Mouse (Mus musculus): Measurements from ENCODE around the gene Med25. TPM values are rescaled to one million over a fixed set of nuclear protein-coding genes. Genes with fewer than 3 reads are reported as not detected.

Med25 gene
- polyA plus RNA-seq, 1 experiment from 2014 or later: 118 TPM

GRCm38 (mm10) chr7:44838073-44838472, 54.4 kb downstream of the Med25 start:
- Histone ChIP-seq H3K9me3 (no peaks in the 10 kb centered on the region), H3K4me3 (no peak overlapping the region), H3K4me1 (peaks cover 15% of the 10 kb centered on the region), H3K9ac (no peak overlapping the region), H3K4me2 (replicated peaks) (no peak overlapping the region), H3K27ac (no peak overlapping the region), H3K36me3 (peaks cover 28% of the 10 kb centered on the region), H3K27me3 (peaks cover 48% of the 10 kb centered on the region)
- 87% methylated on average over 6 of the region's 6 CpGs for WGBS
- no peak for ATAC-seq (ENCODE audit: low FRiP score, low read depth)

DNA sequence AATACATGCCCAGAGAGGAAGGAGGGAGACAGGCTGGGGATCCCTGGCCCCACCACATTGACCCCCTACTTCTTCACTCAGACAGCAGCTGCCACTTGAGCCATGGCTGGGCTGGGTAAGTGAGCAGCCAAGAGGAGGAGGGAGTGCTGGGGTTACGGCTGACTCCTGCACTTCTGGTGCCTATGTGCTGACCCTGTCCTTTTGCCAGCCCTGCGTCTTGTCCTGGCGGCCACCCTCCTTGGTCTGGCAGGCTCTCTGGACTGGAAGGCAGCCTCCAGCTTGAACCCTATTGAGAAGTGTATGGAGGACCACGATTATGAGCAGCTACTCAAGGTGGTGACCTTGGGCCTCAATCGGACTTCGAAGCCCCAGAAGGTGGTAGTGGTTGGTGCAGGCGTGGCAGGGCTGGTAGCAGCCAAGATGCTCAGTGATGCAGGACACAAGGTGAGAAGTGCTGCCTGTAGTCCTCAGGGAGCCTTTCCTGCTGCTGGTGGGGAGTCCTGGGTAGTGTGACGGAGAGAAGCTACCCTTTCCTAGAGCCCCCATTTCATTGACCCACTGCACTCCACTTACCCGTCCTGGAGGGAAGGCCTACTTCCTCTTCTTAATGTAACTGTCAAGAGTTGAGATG, 56.0 kb downstream of the Med25 start:
- 83% methylated on average over 9 of the region's 9 CpGs for WGBS
- ATAC-seq (ENCODE audit: low FRiP score, low read depth): no peak

GRCm38 (mm10) chr7:44836016-44836404, 56.5 kb downstream of the Med25 start:
- Histone ChIP-seq H3K9ac (no peak overlapping the region), H3K36me3 (peaks cover 19% of the 10 kb centered on the region), H3K4me2 (replicated peaks) (no peak overlapping the region), H3K27me3 (peaks cover 33% of the 10 kb centered on the region), H3K4me1 (peaks cover 31% of the 10 kb centered on the region), H3K9me3 (no peaks in the 10 kb centered on the region), H3K27ac (no peak overlapping the region), H3K4me3 (no peak overlapping the region)
- WGBS: 45% methylated on average over 3 of the region's 3 CpGs
- ATAC-seq (ENCODE audit: low FRiP score, low read depth): no peak

More for the DNA sequence above, 56.0 kb downstream of the Med25 start:
- no peak overlapping the region for H3K27ac ChIP-seq
- no peak overlapping the region for H3K4me2 ChIP-seq (replicated peaks)
- H3K27me3 ChIP-seq: peaks cover 39% of the 10 kb centered on the region
- peaks cover 26% of the 10 kb centered on the region for H3K4me1 ChIP-seq
- H3K9ac ChIP-seq: no peak overlapping the region
- no peak overlapping the region for H3K4me3 ChIP-seq
- no peaks in the 10 kb centered on the region for H3K9me3 ChIP-seq
- H3K36me3 ChIP-seq: peaks cover 19% of the 10 kb centered on the region

DNA sequence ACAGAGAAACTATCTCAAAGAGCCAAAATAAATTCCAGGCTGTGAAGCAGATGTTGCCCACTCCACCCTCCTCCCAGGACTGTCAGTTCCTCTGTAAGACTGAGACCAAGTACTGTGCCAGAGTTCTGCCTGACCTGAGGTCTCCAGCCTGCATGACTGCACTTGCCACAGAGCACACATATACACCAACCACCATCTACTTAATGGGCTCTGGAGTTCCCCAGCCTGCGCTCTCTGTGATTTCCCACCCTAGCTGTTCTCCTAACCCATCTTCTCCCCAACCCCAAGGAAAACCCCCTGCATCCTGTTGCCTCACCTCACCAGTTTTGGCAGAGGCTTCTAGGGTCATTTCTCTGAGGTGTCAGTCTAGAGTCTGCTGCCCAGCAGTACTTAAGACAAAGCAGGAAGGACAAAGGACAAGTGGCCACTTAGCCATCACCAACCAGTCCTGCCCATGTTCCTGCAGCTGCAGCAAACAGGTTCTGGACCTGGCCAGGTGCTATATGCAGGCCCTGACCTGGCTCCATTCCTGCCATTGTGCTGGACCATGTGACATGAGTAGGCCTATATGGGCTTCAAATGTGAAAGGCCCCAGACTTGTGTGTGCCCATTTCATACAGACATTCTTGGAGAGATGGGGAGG, 57.0 kb downstream of the Med25 start:
- Histone ChIP-seq H3K4me3 (no peak overlapping the region), H3K9me3 (no peaks in the 10 kb centered on the region), H3K4me1 (peaks cover 31% of the 10 kb centered on the region), H3K27me3 (peaks cover 28% of the 10 kb centered on the region), H3K36me3 (peaks cover 19% of the 10 kb centered on the region), H3K9ac (no peak overlapping the region), H3K27ac (no peak overlapping the region), H3K4me2 (replicated peaks) (no peak overlapping the region)
- WGBS: 97% methylated on average over 1 of the region's 1 CpGs
- ATAC-seq (ENCODE audit: low FRiP score, low read depth): no peak

DNA sequence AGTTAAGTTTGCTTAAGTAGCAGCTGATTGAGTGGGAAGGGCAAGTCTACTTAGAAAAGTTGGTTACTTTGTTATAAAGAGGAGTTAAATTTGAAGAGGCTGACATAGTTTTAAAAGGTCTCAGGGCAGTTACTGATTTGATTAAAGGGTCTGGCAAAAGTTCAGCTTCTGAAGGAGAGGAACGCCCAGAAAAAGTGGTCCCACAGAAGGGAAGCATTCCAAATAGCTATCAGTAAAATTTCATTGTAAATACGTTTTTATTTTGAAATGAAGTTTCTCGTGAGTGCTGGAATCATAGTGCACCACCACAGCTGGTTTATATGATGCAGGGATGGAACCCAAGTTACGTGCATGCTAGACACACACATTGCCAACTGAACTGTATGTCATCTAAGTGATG, 59.7 kb downstream of the Med25 start:
- Histone ChIP-seq H3K27ac (0 out of 2 replicates have a peak overlapping the region, but pooled peaks have one; percentile 52), H3K36me3 (peaks cover 45% of the 10 kb centered on the region), H3K4me3 (no peak overlapping the region), H3K9me3 (no peaks in the 10 kb centered on the region), H3K4me1 (peaks cover 17% of the 10 kb centered on the region), H3K9ac (no peak overlapping the region), H3K27me3 (peaks cover under 1% of the 10 kb centered on the region), H3K4me2 (replicated peaks) (no peak overlapping the region)
- ATAC-seq (ENCODE audit: low FRiP score, low read depth): no peak
- 47% methylated on average over 4 of the region's 4 CpGs for WGBS

DNA sequence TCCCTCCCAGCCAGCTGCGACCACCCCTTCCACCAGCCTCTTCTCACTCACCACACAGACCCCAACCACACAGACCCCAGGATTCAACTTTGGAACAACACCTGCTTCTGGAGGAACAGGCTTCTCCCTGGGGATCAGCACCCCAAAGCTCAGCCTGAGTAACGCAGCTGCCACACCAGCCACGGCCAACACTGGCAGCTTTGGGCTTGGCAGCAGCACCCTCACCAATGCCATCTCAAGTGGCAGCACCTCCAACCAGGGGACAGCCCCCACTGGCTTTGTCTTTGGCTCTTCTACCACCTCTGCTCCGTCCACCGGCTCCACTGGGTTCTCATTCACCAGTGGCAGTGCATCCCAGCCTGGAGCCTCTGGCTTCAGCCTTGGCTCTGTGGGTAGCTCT, 63.8 kb downstream of the Med25 start:
- H3K9ac ChIP-seq: no peak overlapping the region
- H3K27me3 ChIP-seq: no peaks in the 10 kb centered on the region
- 97% methylated on average over 5 of the region's 5 CpGs for WGBS
- no peak for ATAC-seq (ENCODE audit: low FRiP score, low read depth)
- H3K27ac ChIP-seq: no peak overlapping the region
- H3K4me1 ChIP-seq: peaks cover 28% of the 10 kb centered on the region
- no peaks in the 10 kb centered on the region for H3K9me3 ChIP-seq
- no peak overlapping the region for H3K4me2 ChIP-seq (replicated peaks)
- H3K4me3 ChIP-seq: no peak overlapping the region
- peaks cover 67% of the 10 kb centered on the region for H3K36me3 ChIP-seq

GRCm38 (mm10) chr7:44826771-44827170, 65.7 kb downstream of the Med25 start:
- Histone ChIP-seq H3K4me3 (no peak overlapping the region), H3K27ac (no peak overlapping the region), H3K9ac (no peak overlapping the region), H3K4me2 (replicated peaks) (no peak overlapping the region), H3K4me1 (peaks cover 30% of the 10 kb centered on the region), H3K27me3 (no peaks in the 10 kb centered on the region), H3K36me3 (peaks cover 64% of the 10 kb centered on the region), H3K9me3 (no peaks in the 10 kb centered on the region)
- ATAC-seq (ENCODE audit: low FRiP score, low read depth): no peak
- WGBS: 85% methylated on average over 3 of the region's 3 CpGs

MicroRNAs within 50 kb of the gene (microRNA counts, 519-probe panel; counts per million panel counts)
- not detected for microRNA mmu-miR-707

Small RNA genes within 50 kb of the gene (microRNA-seq; reads per million reads assigned to microRNA genes)
- not detected for gene Mir707

Other genes with a start within 250 kb of the Med25 start
- gene Myh14, start 221.9 kb downstream of the Med25 start, polyA plus RNA-seq (2015; fragmentation: Nextera tagmentation; extraction: Ambion mirVana): 1.8 and 4.0 TPM in 2 replicates
- gene Izumo2, start 184.0 kb downstream of the Med25 start, polyA plus RNA-seq (2015; fragmentation: Nextera tagmentation; extraction: Ambion mirVana): not detected in 2 replicates
- gene Vrk3, start 144.3 kb downstream of the Med25 start, polyA plus RNA-seq (2015; fragmentation: Nextera tagmentation; extraction: Ambion mirVana): 35.0 and 37.2 TPM in 2 replicates
- gene Zfp473, start 141.7 kb downstream of the Med25 start, polyA plus RNA-seq (2015; fragmentation: Nextera tagmentation; extraction: Ambion mirVana): 1.7 and 1.8 TPM in 2 replicates
- 97.3 and 102 TPM in 2 replicates for gene Nup62, start 76.6 kb downstream of the Med25 start, polyA plus RNA-seq (2015; fragmentation: Nextera tagmentation; extraction: Ambion mirVana)
- 1.4 and 2.5 TPM in 2 replicates for gene Il4i1, start 76.3 kb downstream of the Med25 start, polyA plus RNA-seq (2015; fragmentation: Nextera tagmentation; extraction: Ambion mirVana)
- gene Atf5, start 76.1 kb downstream of the Med25 start, polyA plus RNA-seq (2015; fragmentation: Nextera tagmentation; extraction: Ambion mirVana): 3.2 and 3.6 TPM in 2 replicates
- 112 and 122 TPM in 2 replicates for gene Akt1s1, start 43.7 kb downstream of the Med25 start, polyA plus RNA-seq (2015; fragmentation: Nextera tagmentation; extraction: Ambion mirVana)
- 86.0 and 90.5 TPM in 2 replicates for gene Tbc1d17, start 43.6 kb downstream of the Med25 start, polyA plus RNA-seq (2015; fragmentation: Nextera tagmentation; extraction: Ambion mirVana)
- gene Pnkp, start 35.6 kb downstream of the Med25 start, polyA plus RNA-seq (2015; fragmentation: Nextera tagmentation; extraction: Ambion mirVana): 33.1 and 33.9 TPM in 2 replicates
- gene Ptov1, start 22.9 kb downstream of the Med25 start, polyA plus RNA-seq (2015; fragmentation: Nextera tagmentation; extraction: Ambion mirVana): 502 and 514 TPM in 2 replicates
- 23.0 and 25.8 TPM in 2 replicates for gene Fuz, start 3.4 kb upstream of the Med25 start, polyA plus RNA-seq (2015; fragmentation: Nextera tagmentation; extraction: Ambion mirVana)
- gene Ap2a1, start 36.8 kb upstream of the Med25 start, polyA plus RNA-seq (2015; fragmentation: Nextera tagmentation; extraction: Ambion mirVana): 76.1 and 81.6 TPM in 2 replicates
- gene Tsks, start 50.5 kb upstream of the Med25 start, polyA plus RNA-seq (2015; fragmentation: Nextera tagmentation; extraction: Ambion mirVana): 0.23 and 0.25 TPM in 2 replicates
- gene Cpt1c, start 82.1 kb upstream of the Med25 start, polyA plus RNA-seq (2015; fragmentation: Nextera tagmentation; extraction: Ambion mirVana): 33.9 and 35.0 TPM in 2 replicates
- gene Prmt1, start 93.9 kb upstream of the Med25 start, polyA plus RNA-seq (2015; fragmentation: Nextera tagmentation; extraction: Ambion mirVana): 670 and 703 TPM in 2 replicates
- gene Irf3, start 104.9 kb upstream of the Med25 start, polyA plus RNA-seq (2015; fragmentation: Nextera tagmentation; extraction: Ambion mirVana): 94.6 and 96.8 TPM in 2 replicates
- gene Bcl2l12, start 106.0 kb upstream of the Med25 start, polyA plus RNA-seq (2015; fragmentation: Nextera tagmentation; extraction: Ambion mirVana): 77.3 and 78.4 TPM in 2 replicates
- gene Scaf1, start 123.7 kb upstream of the Med25 start, polyA plus RNA-seq (2015; fragmentation: Nextera tagmentation; extraction: Ambion mirVana): 38.6 and 40.7 TPM in 2 replicates
- gene Rras, start 125.2 kb upstream of the Med25 start, polyA plus RNA-seq (2015; fragmentation: Nextera tagmentation; extraction: Ambion mirVana): 27.5 and 29.1 TPM in 2 replicates
- gene Prr12, start 160.2 kb upstream of the Med25 start, polyA plus RNA-seq (2015; fragmentation: Nextera tagmentation; extraction: Ambion mirVana): 14.5 and 15.3 TPM in 2 replicates
- gene Nosip, start 169.7 kb upstream of the Med25 start, polyA plus RNA-seq (2015; fragmentation: Nextera tagmentation; extraction: Ambion mirVana): 71.2 and 71.4 TPM in 2 replicates
- 22.3 and 24.5 TPM in 2 replicates for gene Prrg2, start 170.0 kb upstream of the Med25 start, polyA plus RNA-seq (2015; fragmentation: Nextera tagmentation; extraction: Ambion mirVana)
- 462 and 483 TPM in 2 replicates for gene Rcn3, start 199.5 kb upstream of the Med25 start, polyA plus RNA-seq (2015; fragmentation: Nextera tagmentation; extraction: Ambion mirVana)
- 44.0 and 45.4 TPM in 2 replicates for gene Fcgrt, start 211.1 kb upstream of the Med25 start, polyA plus RNA-seq (2015; fragmentation: Nextera tagmentation; extraction: Ambion mirVana)
- gene Rps11, start 231.7 kb upstream of the Med25 start, polyA plus RNA-seq (2015; fragmentation: Nextera tagmentation; extraction: Ambion mirVana): 1,512 and 1,535 TPM in 2 replicates
- gene Rpl13a, start 236.0 kb upstream of the Med25 start, polyA plus RNA-seq (2015; fragmentation: Nextera tagmentation; extraction: Ambion mirVana): 1,305 and 1,326 TPM in 2 replicates
- gene Gm45713, start 243.5 kb upstream of the Med25 start, polyA plus RNA-seq (2015; fragmentation: Nextera tagmentation; extraction: Ambion mirVana): 0.60 and 0.75 TPM in 2 replicates
- gene Flt3l, start 243.7 kb upstream of the Med25 start, polyA plus RNA-seq (2015; fragmentation: Nextera tagmentation; extraction: Ambion mirVana): 1.0 and 1.2 TPM in 2 replicates

Data from limb, embryonic 13.5 days (tissue).